Mouse (Mus musculus): ENCODE data around the gene Taf15. TPM values are rescaled to one million over a fixed set of nuclear protein-coding genes. Genes with fewer than 3 reads are reported as not detected.
A peak's percentile ranks its signal among the peaks of the same experiment; 100 is the strongest.

Gene Taf15
- polyA plus RNA-seq, 1 experiment from 2014 or later: 20.4 TPM

DNA sequence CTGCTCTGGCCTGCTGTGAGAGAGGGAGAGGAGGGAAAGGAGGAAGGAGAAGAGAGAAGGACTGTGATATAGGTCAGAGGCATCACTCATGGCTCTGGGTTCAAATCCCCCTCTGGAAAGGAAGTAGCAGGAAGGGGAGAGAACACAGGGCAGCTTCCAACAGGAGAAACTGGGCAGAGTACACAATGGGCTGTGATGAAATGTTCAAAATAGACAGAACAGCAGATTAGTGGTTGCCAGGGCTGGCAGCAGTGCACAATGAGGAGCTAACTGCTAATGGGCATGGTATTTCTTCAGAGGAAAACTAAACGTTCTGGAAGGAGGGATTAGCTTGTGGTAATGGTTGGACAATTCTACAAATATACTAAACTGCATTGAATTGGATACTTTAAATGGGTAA lies 22.3 kb upstream of the Taf15 start:
- Histone ChIP-seq H3K4me1 (ENCODE audit: control insufficient read depth, insufficient read depth, low read length) (peaks cover 8% of the 10 kb centered on the region; the same call in 1 of the 2 replicates), H3K27ac (ENCODE audit: low read depth, low read length) (no peak overlapping the region), H3K27me3 (ENCODE audit: control insufficient read depth, insufficient read depth, low read length) (peaks cover under 1% of the 10 kb centered on the region; the same call in 1 of the 2 replicates), H3K4me2 (ENCODE audit: low read depth, low read length) (no peak overlapping the region), H3K36me3 (ENCODE audit: control insufficient read depth, insufficient read depth, low read length) (no peaks in the 10 kb centered on the region), H3K9ac (replicated peaks; ENCODE audit: low read depth, low read length) (no peak overlapping the region), H3K4me3 (ENCODE audit: low read depth, low read length) (no peak overlapping the region), H3K9me3 (ENCODE audit: control insufficient read depth, low read length) (no peaks in the 10 kb centered on the region)
- 45% methylated on average over 1 of the region's 1 CpGs for WGBS
- ATAC-seq (ENCODE audit: low read depth): no peak

DNA sequence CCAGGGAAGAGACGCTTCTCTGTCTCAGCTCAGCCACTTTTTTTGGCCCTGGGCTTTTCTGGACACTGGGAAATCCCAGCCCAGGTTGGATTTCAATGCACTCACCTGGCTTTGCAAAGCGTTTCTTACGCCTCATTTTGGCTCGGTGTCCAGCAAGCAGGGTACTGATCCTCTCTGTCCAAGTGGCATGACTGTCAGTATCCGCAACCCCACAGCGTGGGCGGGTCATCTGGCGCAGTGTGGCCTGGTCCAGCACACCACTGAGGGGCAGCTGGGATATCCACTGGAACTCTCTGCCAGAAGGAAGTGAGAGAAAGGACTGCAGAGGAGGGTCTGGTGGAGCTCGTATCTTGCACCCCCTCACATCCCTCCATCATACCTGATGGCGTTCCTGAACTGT lies 21.6 kb upstream of the Taf15 start:
- H3K36me3 ChIP-seq (ENCODE audit: control insufficient read depth, insufficient read depth, low read length): no peaks in the 10 kb centered on the region
- WGBS: 88% methylated on average over 10 of the region's 10 CpGs
- ATAC-seq (ENCODE audit: low read depth): no peak
- no peak overlapping the region for H3K4me2 ChIP-seq (ENCODE audit: low read depth, low read length)
- H3K9ac ChIP-seq (replicated peaks; ENCODE audit: low read depth, low read length): no peak overlapping the region
- H3K27me3 ChIP-seq (ENCODE audit: control insufficient read depth, insufficient read depth, low read length): no peaks in the 10 kb centered on the region
- no peak overlapping the region for H3K4me3 ChIP-seq (ENCODE audit: low read depth, low read length)
- no peaks in the 10 kb centered on the region for H3K9me3 ChIP-seq (ENCODE audit: control insufficient read depth, low read length)
- peaks cover 8% of the 10 kb centered on the region; the same call in 1 of the 2 replicates for H3K4me1 ChIP-seq (ENCODE audit: control insufficient read depth, insufficient read depth, low read length)
- no peak overlapping the region for H3K27ac ChIP-seq (ENCODE audit: low read depth, low read length)

DNA sequence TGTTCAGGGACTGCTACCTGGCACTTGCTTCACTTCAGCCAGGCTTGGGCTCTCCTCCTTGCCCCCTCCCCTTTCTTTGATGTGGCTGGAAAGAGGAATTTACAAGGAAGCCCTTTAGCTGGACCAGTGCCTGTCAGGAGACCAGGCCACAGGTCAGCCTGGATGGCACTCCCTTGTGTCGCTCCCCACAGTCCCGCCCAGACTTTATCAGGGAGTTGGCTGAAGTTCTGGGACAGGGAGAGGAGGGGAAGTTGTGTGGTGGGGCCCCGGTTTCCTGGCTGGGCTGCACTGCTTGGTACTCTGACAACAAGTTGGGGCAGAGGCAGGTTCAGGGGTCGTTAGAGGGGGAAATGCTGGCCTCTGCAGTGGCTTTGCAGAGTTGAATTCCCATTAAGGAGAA lies 18.3 kb upstream of the Taf15 start:
- H3K4me1 ChIP-seq (ENCODE audit: control insufficient read depth, insufficient read depth, low read length): no peaks in the 10 kb centered on the region
- H3K27me3 ChIP-seq (ENCODE audit: control insufficient read depth, insufficient read depth, low read length): no peaks in the 10 kb centered on the region
- no peaks in the 10 kb centered on the region for H3K36me3 ChIP-seq (ENCODE audit: control insufficient read depth, insufficient read depth, low read length)
- H3K27ac ChIP-seq (ENCODE audit: low read depth, low read length): no peak overlapping the region
- no peaks in the 10 kb centered on the region for H3K9me3 ChIP-seq (ENCODE audit: control insufficient read depth, low read length)
- ATAC-seq (ENCODE audit: low read depth): no peak
- no peak overlapping the region for H3K9ac ChIP-seq (replicated peaks; ENCODE audit: low read depth, low read length)
- H3K4me3 ChIP-seq (ENCODE audit: low read depth, low read length): no peak overlapping the region
- no peak overlapping the region for H3K4me2 ChIP-seq (ENCODE audit: low read depth, low read length)
- WGBS: 14% methylated on average over 4 of the region's 4 CpGs

DNA sequence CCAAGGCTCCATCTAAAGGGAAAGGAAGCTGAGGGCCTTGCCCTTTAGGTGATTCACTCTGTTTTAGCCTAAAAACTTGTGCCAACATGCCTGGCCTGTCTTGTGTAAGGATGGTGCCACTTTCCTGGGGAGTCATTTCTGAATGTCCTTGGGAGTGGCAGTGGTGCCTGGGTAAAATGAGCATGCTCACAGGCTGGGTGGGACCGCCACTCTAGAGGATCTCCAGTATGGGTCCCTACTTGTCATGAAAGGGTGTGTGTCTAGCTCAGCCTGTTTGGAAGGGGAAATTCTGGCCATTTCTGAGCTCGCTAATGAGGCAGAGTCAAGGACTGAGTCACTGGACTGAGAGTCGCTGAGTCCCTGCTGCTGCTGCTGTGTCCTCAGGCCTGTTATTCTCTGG lies 17.3 kb upstream of the Taf15 start:
- no peak overlapping the region for H3K27ac ChIP-seq (ENCODE audit: low read depth, low read length)
- no peak overlapping the region for H3K4me2 ChIP-seq (ENCODE audit: low read depth, low read length)
- no peak for ATAC-seq (ENCODE audit: low read depth)
- H3K27me3 ChIP-seq (ENCODE audit: control insufficient read depth, insufficient read depth, low read length): no peaks in the 10 kb centered on the region
- no peak overlapping the region for H3K9ac ChIP-seq (replicated peaks; ENCODE audit: low read depth, low read length)
- no peaks in the 10 kb centered on the region for H3K36me3 ChIP-seq (ENCODE audit: control insufficient read depth, insufficient read depth, low read length)
- 81% methylated on average over 3 of the region's 3 CpGs for WGBS
- no peaks in the 10 kb centered on the region for H3K9me3 ChIP-seq (ENCODE audit: control insufficient read depth, low read length)
- no peak overlapping the region for H3K4me3 ChIP-seq (ENCODE audit: low read depth, low read length)
- no peaks in the 10 kb centered on the region for H3K4me1 ChIP-seq (ENCODE audit: control insufficient read depth, insufficient read depth, low read length)

DNA sequence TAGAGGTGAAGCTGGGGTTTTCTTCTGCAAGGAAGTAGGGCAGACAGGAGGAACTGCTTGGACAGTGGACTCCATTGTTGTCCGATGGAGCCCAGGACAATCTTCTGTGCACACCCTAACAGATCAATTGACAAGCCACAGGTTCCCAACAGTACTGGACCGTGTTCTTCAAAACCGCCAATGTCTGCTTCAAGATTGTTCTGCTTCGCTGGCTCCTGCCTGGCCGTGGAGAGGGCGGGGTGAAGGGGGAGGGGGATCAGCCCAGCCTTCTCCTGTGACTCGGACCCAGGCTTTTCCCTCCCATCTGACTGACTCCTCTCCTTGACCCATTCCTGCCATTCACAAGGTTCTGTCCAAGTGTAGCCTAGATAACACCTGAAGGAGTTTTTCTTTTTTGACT lies 15.6 kb upstream of the Taf15 start:
- no peaks in the 10 kb centered on the region for H3K36me3 ChIP-seq (ENCODE audit: control insufficient read depth, insufficient read depth, low read length)
- no peak overlapping the region for H3K4me3 ChIP-seq (ENCODE audit: low read depth, low read length)
- H3K4me2 ChIP-seq (ENCODE audit: low read depth, low read length): no peak overlapping the region
- no peaks in the 10 kb centered on the region for H3K4me1 ChIP-seq (ENCODE audit: control insufficient read depth, insufficient read depth, low read length)
- H3K27ac ChIP-seq (ENCODE audit: low read depth, low read length): no peak overlapping the region
- WGBS: 47% methylated on average over 7 of the region's 7 CpGs
- H3K9me3 ChIP-seq (ENCODE audit: control insufficient read depth, low read length): no peaks in the 10 kb centered on the region
- no peak overlapping the region for H3K9ac ChIP-seq (replicated peaks; ENCODE audit: low read depth, low read length)
- H3K27me3 ChIP-seq (ENCODE audit: control insufficient read depth, insufficient read depth, low read length): peaks cover 8% of the 10 kb centered on the region
- no peak for ATAC-seq (ENCODE audit: low read depth)

DNA sequence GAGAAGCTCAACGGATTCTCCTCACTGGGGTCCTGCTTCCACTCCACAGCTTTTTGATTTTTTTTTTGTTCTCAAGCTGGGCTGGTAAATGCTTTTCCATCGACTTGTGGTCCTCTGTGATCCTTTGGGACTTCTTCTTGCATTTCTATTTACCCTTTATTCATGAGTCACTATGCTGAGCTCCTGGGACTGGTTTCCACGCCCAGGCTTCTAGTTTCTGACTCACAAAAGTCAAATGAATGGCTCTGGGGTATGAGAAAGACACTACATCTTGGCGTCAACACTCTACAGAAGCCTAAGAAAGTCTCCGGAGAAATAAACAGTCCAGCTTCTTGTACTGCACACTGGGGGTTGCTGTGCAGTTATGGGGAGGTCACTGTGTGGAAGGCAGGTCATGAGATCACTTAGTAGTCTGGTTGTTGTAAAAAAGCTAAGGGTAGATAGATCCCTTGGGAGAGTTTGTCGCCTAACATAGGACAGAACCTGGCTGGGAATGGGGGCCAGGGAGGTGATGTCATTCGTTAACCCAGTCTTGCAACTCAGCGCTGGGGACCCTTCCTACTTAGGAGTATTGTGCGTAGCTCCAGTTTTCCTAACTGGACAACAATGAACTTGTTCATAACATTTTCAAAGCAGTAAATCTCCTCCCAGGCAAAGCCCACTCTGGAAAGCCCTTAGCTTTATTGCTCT lies 14.8 kb upstream of the Taf15 start:
- H3K9me3 ChIP-seq (ENCODE audit: control insufficient read depth, low read length): no peaks in the 10 kb centered on the region
- no peak overlapping the region for H3K27ac ChIP-seq (ENCODE audit: low read depth, low read length)
- no peak overlapping the region for H3K4me3 ChIP-seq (ENCODE audit: low read depth, low read length)
- no peaks in the 10 kb centered on the region for H3K36me3 ChIP-seq (ENCODE audit: control insufficient read depth, insufficient read depth, low read length)
- WGBS: 60% methylated on average over 9 of the region's 9 CpGs
- ATAC-seq (ENCODE audit: low read depth): no peak
- H3K4me2 ChIP-seq (ENCODE audit: low read depth, low read length): no peak overlapping the region
- peaks cover 11% of the 10 kb centered on the region for H3K27me3 ChIP-seq (ENCODE audit: control insufficient read depth, insufficient read depth, low read length)
- H3K9ac ChIP-seq (replicated peaks; ENCODE audit: low read depth, low read length): no peak overlapping the region
- 0 out of 2 replicates have a peak, but pooled peaks cover 2% of the 10 kb centered on the region for H3K4me1 ChIP-seq (ENCODE audit: control insufficient read depth, insufficient read depth, low read length)

DNA sequence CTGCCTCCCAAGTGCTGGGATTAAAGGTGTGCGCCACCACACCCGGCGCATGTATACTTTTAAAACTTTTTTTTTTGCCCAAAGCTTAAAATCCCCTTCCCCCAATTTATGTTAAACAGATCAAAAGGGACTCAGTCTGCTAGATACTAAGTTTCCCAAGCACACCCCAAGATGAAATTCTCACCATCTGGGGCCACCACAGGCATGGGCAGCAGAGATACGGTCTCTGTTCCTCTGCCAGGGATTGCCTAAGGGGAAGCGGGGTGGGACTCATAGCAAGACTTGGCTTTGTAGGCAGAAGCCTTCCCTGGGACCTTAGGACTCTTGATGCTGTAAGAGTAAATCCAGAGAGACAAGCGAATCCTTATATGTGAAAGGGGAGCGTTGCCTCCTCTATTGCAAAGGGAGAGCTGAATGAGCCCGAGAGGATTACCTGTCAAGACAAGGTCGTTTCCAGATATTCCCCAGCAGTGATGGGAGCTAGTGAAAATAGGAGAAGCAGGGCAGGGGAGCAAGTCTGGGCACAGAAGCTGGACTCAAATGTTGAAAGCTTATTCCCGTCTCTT lies 11.3 kb upstream of the Taf15 start:
- Histone ChIP-seq H3K9me3 (ENCODE audit: control insufficient read depth, low read length) (no peaks in the 10 kb centered on the region), H3K36me3 (ENCODE audit: control insufficient read depth, insufficient read depth, low read length) (no peaks in the 10 kb centered on the region), H3K9ac (replicated peaks; ENCODE audit: low read depth, low read length) (no peak overlapping the region), H3K4me1 (ENCODE audit: control insufficient read depth, insufficient read depth, low read length) (0 out of 2 replicates have a peak, but pooled peaks cover 2% of the 10 kb centered on the region), H3K27ac (ENCODE audit: low read depth, low read length) (no peak overlapping the region), H3K4me3 (ENCODE audit: low read depth, low read length) (no peak overlapping the region; the same call in 1 of the 2 replicates), H3K27me3 (ENCODE audit: control insufficient read depth, insufficient read depth, low read length) (peaks cover 19% of the 10 kb centered on the region), H3K4me2 (ENCODE audit: low read depth, low read length) (0 out of 2 replicates have a peak overlapping the region, but pooled peaks have one; percentile 9)
- ATAC-seq (ENCODE audit: low read depth): no peak
- WGBS: 73% methylated on average over 10 of the region's 10 CpGs

DNA sequence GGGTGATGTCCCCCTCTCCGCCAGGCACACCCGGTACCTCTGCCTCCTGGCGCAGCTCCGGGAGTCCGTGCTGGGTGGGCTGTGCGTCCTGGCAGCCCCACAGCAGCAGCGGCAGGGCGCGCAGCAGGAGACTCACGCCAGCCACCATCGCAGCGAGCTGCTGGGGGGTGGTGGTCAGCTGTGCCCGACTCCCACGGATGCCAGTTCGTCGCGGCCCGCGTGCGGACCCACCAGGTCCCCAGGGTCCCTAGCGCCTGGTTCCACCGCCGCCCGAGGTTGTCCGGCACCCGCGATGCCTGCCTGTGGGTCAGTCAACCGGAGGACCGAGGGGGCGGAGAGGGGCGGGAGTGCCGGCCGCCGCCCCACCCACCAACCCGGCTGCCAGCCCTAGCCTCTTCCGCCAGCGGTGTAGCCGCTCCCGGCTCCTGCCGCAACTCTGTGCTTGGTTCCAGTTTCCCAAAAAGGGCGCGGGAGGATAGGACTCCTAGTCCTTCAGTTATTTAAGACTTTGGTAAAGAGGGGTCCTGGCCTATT lies 10.1 kb upstream of the Taf15 start, which contains the start of gene Mmp28:
Gene Mmp28, minus strand, starts transcription at position 361 of the 534 bp plus-strand sequence.
- Histone ChIP-seq H3K27me3 (ENCODE audit: control insufficient read depth, insufficient read depth, low read length) (peaks cover 19% of the 10 kb centered on the region), H3K4me2 (ENCODE audit: low read depth, low read length) (peak within 1 kb of the TSS; percentile 94), H3K9ac (replicated peaks; ENCODE audit: low read depth, low read length) (peak within 1 kb of the TSS; percentile 56), H3K9me3 (ENCODE audit: control insufficient read depth, low read length) (no peaks in the 10 kb centered on the region), H3K4me1 (ENCODE audit: control insufficient read depth, insufficient read depth, low read length) (0 out of 2 replicates have a peak, but pooled peaks cover 6% of the 10 kb centered on the region), H3K27ac (ENCODE audit: low read depth, low read length) (no peak within 1 kb of the TSS), H3K4me3 (ENCODE audit: low read depth, low read length) (peak within 1 kb of the TSS; percentile 52), H3K36me3 (ENCODE audit: control insufficient read depth, insufficient read depth, low read length) (no peaks in the 10 kb centered on the region)
- no peak; the same call in 1 of the 2 replicates for ATAC-seq (ENCODE audit: low read depth)
- WGBS: under 1% methylated on average over 36 of the region's 42 CpGs

DNA sequence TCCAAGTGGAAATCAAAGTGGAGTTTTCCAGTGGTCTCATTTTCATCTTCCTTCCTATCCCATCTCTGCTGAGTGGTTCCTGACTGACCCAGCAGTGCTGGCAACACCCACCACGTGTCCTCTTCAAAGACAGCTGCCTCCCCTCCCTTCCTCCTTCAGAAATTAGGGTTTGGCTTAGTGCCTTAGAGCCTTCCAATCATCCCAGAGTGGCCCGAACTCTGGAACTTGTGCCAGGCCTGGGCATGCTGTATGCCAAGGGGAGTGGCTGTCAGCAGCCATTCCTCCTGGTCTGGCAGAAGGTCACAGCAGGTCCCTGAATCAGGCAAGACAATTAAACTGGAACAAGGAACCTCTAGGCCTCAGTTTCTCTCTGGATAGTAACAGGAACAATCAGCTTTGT lies 6.9 kb upstream of the Taf15 start:
- ATAC-seq (ENCODE audit: low read depth): no peak
- WGBS: 23% methylated on average over 2 of the region's 2 CpGs
- Histone ChIP-seq H3K9ac (replicated peaks; ENCODE audit: low read depth, low read length) (no peak overlapping the region), H3K9me3 (ENCODE audit: control insufficient read depth, low read length) (no peaks in the 10 kb centered on the region), H3K27me3 (ENCODE audit: control insufficient read depth, insufficient read depth, low read length) (peaks cover 19% of the 10 kb centered on the region), H3K27ac (ENCODE audit: low read depth, low read length) (no peak overlapping the region), H3K36me3 (ENCODE audit: control insufficient read depth, insufficient read depth, low read length) (no peaks in the 10 kb centered on the region), H3K4me1 (ENCODE audit: control insufficient read depth, insufficient read depth, low read length) (0 out of 2 replicates have a peak, but pooled peaks cover 6% of the 10 kb centered on the region), H3K4me3 (ENCODE audit: low read depth, low read length) (no peak overlapping the region), H3K4me2 (ENCODE audit: low read depth, low read length) (no peak overlapping the region)
